Mouse (Mus musculus) CH12.LX (cell line): ENCODE measurements around the gene Sema6d. TPM values are rescaled to one million over a fixed set of nuclear protein-coding genes. Genes with fewer than 3 reads are reported as not detected.

Experiments used
- DNase-seq: peaks from one replicate; pipeline ENCODE4 v3.0.0-alpha.2; 2013; ENCODE audit errors: extremely low read depth
- H3K27ac ChIP-seq: 2 replicates; pipeline ENCODE4 v1.5.1; 2012; ENCODE audit warnings: low read depth, mild to moderate bottlenecking, control low read depth, moderate library complexity; ENCODE audit not compliant: insufficient read depth
- H3K27me3 ChIP-seq: replicated peaks from 2 replicates; pipeline ENCODE3; 2012; ENCODE audit warnings: inconsistent platforms
- H3K36me3 ChIP-seq, 2 experiments: replicated peaks in 1 of 2; 2 replicates each; pipeline versions ENCODE3 to v1.6.1; 2012; ENCODE audit warnings: inconsistent platforms in 1 of 2, low read length in 1 of 2, mild to moderate bottlenecking in 1 of 2, mixed read lengths in 1 of 2, moderate library complexity in 1 of 2; ENCODE audit not compliant: control insufficient read depth in 1 of 2, insufficient read depth in 1 of 2
- H3K4me1 ChIP-seq, 2 experiments: 2 replicates each; pipeline ENCODE4 v1.6.1; 2012; ENCODE audit warnings: inconsistent platforms in 1 of 2, moderate library complexity in 1 of 2; ENCODE audit not compliant: insufficient read depth in 2 of 2, control insufficient read depth in 1 of 2
- H3K4me2 ChIP-seq: 2 replicates; pipeline ENCODE4 v1.6.1; 2012; ENCODE audit warnings: low read depth, mild to moderate bottlenecking, control low read depth; ENCODE audit not compliant: poor library complexity, insufficient read depth, severe bottlenecking
- H3K4me3 ChIP-seq, 3 experiments: fragments of 150-350 bp in 1 of 3; sonication (generic) in 1 of 3; replicated peaks in 1 of 3; 2 replicates each; pipeline versions ENCODE3 to v1.5.1; 2011 to 2012; ENCODE audit warnings: low read depth in 2 of 3, low read length in 2 of 3, mild to moderate bottlenecking in 2 of 3, moderate library complexity in 2 of 3, control low read depth in 1 of 3, improper control_type of control experiment in 1 of 3, inconsistent platforms in 1 of 3, mixed read lengths in 1 of 3; ENCODE audit not compliant: poor library complexity in 1 of 3
- H3K79me2 ChIP-seq: replicated peaks from 2 replicates; pipeline ENCODE4 v1.6.1; 2012; ENCODE audit warnings: mild to moderate bottlenecking, moderate library complexity; ENCODE audit not compliant: control insufficient read depth, poor library complexity, insufficient read depth, severe bottlenecking; ENCODE audit errors: extremely low read depth
- H3K9ac ChIP-seq: 2 replicates; pipeline ENCODE4 v1.6.1; 2012; ENCODE audit warnings: low read depth, mild to moderate bottlenecking, control low read depth, moderate library complexity; ENCODE audit not compliant: insufficient read depth
- H3K9me3 ChIP-seq: replicated peaks from 2 replicates; pipeline ENCODE3; 2012; ENCODE audit warnings: low read length, inconsistent platforms, mixed read lengths
- BHLHE40 ChIP-seq: IDR thresholded peaks from 2 replicates; pipeline ENCODE4 v1.6.1; 2011; ENCODE audit warnings: mild to moderate bottlenecking, low read depth, low read length, improper control_type of control experiment
- CHD1 ChIP-seq: IDR thresholded peaks from 2 replicates; pipeline ENCODE4 v1.6.1; 2012; ENCODE audit warnings: low read depth, low read length, improper control_type of control experiment, inconsistent platforms
- CHD2 ChIP-seq: IDR thresholded peaks from 2 replicates; pipeline ENCODE4 v1.6.1; 2011; ENCODE audit warnings: low read length, improper control_type of control experiment
- CTCF ChIP-seq, 2 experiments: IDR thresholded peaks in 1 of 2; conservative IDR thresholded peaks in 1 of 2; 2 replicates each; pipeline ENCODE4 v1.5.1; 2011 to 2012; ENCODE audit warnings: low read depth in 2 of 2, low read length in 2 of 2, improper control_type of control experiment in 1 of 2, inconsistent platforms in 1 of 2, mild to moderate bottlenecking in 1 of 2, moderate library complexity in 1 of 2
- E2F4 ChIP-seq: IDR thresholded peaks from 2 replicates; pipeline ENCODE4 v1.6.1; 2011; ENCODE audit warnings: low read depth, low read length, improper control_type of control experiment; ENCODE audit not compliant: insufficient replicate concordance
- EP300 ChIP-seq: IDR thresholded peaks from 2 replicates; pipeline ENCODE4 v1.6.1; 2011; ENCODE audit warnings: low read length, improper control_type of control experiment
- ETS1 ChIP-seq: conservative IDR thresholded peaks from 2 replicates; pipeline ENCODE4 v1.6.1; 2012; ENCODE audit warnings: low read depth, mild to moderate bottlenecking, inconsistent platforms, low read length, improper control_type of control experiment, moderate library complexity
- GABPA ChIP-seq: IDR thresholded peaks from 2 replicates; pipeline ENCODE4 v1.6.1; 2012; ENCODE audit warnings: low read depth, low read length, improper control_type of control experiment, inconsistent platforms; ENCODE audit not compliant: insufficient replicate concordance
- HCFC1 ChIP-seq: IDR thresholded peaks from 2 replicates; pipeline ENCODE4 v1.6.1; 2012; ENCODE audit warnings: low read depth, mild to moderate bottlenecking, inconsistent platforms, low read length, improper control_type of control experiment
- IRF4 ChIP-seq: IDR thresholded peaks from 2 replicates; pipeline ENCODE4 v1.6.1; 2014; ENCODE audit warnings: low read depth, mild to moderate bottlenecking, inconsistent platforms, low read length, improper control_type of control experiment
- JUN ChIP-seq: IDR thresholded peaks from 2 replicates; pipeline ENCODE4 v1.6.1; 2011; ENCODE audit warnings: low read depth, mild to moderate bottlenecking, low read length, improper control_type of control experiment, moderate library complexity; ENCODE audit not compliant: insufficient read depth
- JUND ChIP-seq: conservative IDR thresholded peaks from 2 replicates; pipeline ENCODE4 v1.6.1; 2011; ENCODE audit warnings: low read depth, low read length, improper control_type of control experiment
- MAZ ChIP-seq: IDR thresholded peaks from 2 replicates; pipeline ENCODE4 v1.6.1; 2012; ENCODE audit warnings: low read depth, mild to moderate bottlenecking, inconsistent platforms, low read length, improper control_type of control experiment, moderate library complexity
- MXI1 ChIP-seq: IDR thresholded peaks from 2 replicates; pipeline ENCODE4 v1.6.1; 2011; ENCODE audit warnings: mild to moderate bottlenecking, low read depth, low read length, improper control_type of control experiment
- NELFE ChIP-seq: IDR thresholded peaks from 2 replicates; pipeline ENCODE4 v1.6.1; 2011; ENCODE audit warnings: low read depth, low read length, improper control_type of control experiment
- NRF1 ChIP-seq: IDR thresholded peaks from 2 replicates; pipeline ENCODE4 v1.6.1; 2014; ENCODE audit warnings: low read depth, mild to moderate bottlenecking, inconsistent platforms, low read length, improper control_type of control experiment, moderate library complexity
- PAX5 ChIP-seq: IDR thresholded peaks from 2 replicates; pipeline ENCODE4 v1.6.1; 2012; ENCODE audit warnings: low read length, inconsistent platforms, mixed read lengths
- POLR2A ChIP-seq: IDR thresholded peaks from 2 replicates; pipeline ENCODE4 v1.6.1; 2011; ENCODE audit warnings: low read depth, mild to moderate bottlenecking, improper control_type of control experiment, low read length
- POLR2AphosphoS2 ChIP-seq: IDR thresholded peaks from 2 replicates; pipeline ENCODE4 v1.6.1; 2011; ENCODE audit warnings: low read depth, low read length, improper control_type of control experiment
- SMC3 ChIP-seq: IDR thresholded peaks from 2 replicates; pipeline ENCODE4 v1.6.1; 2011; ENCODE audit warnings: low read depth, low read length, improper control_type of control experiment
- TCF12 ChIP-seq: IDR thresholded peaks from 2 replicates; pipeline ENCODE4 v1.6.1; 2014; ENCODE audit warnings: low read depth, mild to moderate bottlenecking, inconsistent platforms, low read length, improper control_type of control experiment
- UBTF ChIP-seq: IDR thresholded peaks from 2 replicates; pipeline ENCODE4 v1.6.1; 2012; ENCODE audit warnings: low read depth, mild to moderate bottlenecking, inconsistent platforms, low read length, improper control_type of control experiment, moderate library complexity
- ZKSCAN1 ChIP-seq: IDR thresholded peaks from 2 replicates; pipeline ENCODE4 v1.6.1; 2012; ENCODE audit warnings: low read depth, inconsistent platforms, low read length, improper control_type of control experiment, borderline replicate concordance
- ZMIZ1 ChIP-seq: IDR thresholded peaks from 2 replicates; pipeline ENCODE4 v1.6.1; 2012; ENCODE audit warnings: low read depth, mild to moderate bottlenecking, inconsistent platforms, low read length, improper control_type of control experiment
- dilution Hi-C: fragments of 300-500 bp; cut with MboI; formaldehyde crosslinking; loops from 2 replicates; pipeline ENCODE4 v1.14.3; 2020; ENCODE audit warnings: low sequenced_read_pairs; ENCODE audit not compliant: extremely low pct_unique_long_range_greater_than_20kb, extremely low pct_ligation_motif_present
- in situ Hi-C: fragments of 300-500 bp; cut with MboI; formaldehyde crosslinking; loops from 3 replicates; pipeline ENCODE4 v1.14.3; 2019; ENCODE audit warnings: low sequenced_read_pairs, low pct_ligation_motif_present, low pct_unique_long_range_greater_than_20kb, mixed read lengths
- polyA plus RNA-seq: library from polyadenylated mRNA; unstranded; fragments of >175 nt; gene quantifications from 2 replicates; pipeline ENCODE4 v1.2.1, GENCODE M21; 2012; ENCODE audit warnings: low read depth; ENCODE audit not compliant: insufficient read length
- total RNA-seq, 2 experiments: library from RNA; depleted of rRNA; stranded (reverse); fragments of 300-350 nt in 1 of 2; fragments of >200 nt in 1 of 2; gene quantifications; 2 replicates each; pipeline ENCODE4 v1.2.3; 2012 to 2014

Sema6d gene
- total and polyA plus RNA-seq, 3 experiments, result not detected

DNA sequence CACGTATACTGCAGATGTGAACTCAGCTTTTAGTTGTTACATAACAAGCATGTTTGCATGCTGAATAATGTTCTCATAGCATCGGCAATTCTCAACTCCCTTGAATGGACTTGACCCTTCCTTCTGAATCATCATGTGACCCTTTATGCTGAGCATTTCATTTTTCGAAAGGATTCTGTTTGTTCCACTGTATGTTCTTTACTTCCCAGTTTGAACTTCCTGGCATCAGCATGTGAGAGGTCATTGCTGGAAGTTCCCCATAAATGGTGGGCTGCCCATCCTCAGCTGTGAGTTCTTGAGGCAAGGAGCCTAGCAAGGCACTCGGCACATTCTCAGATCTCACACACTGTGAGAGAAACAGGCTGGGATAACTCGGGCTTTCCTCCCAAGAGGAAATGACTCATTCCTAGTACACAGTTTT, 594.7 kb downstream of the Sema6d start:
- Histone ChIP-seq H3K4me2 (no peak overlapping the region), H3K4me1 (no peaks in the 10 kb centered on the region), H3K4me3 (no peak overlapping the region), H3K27me3 (no peaks in the 10 kb centered on the region), H3K9me3 (peaks cover 49% of the 10 kb centered on the region), H3K9ac (no peak overlapping the region), H3K27ac (no peak overlapping the region), H3K36me3 (no peaks in the 10 kb centered on the region), H3K79me2 (no peaks in the 10 kb centered on the region)
- no peak for DNase-seq
- dilution Hi-C loops (no loop called here), in situ Hi-C loops (no loop called here)
- TF ChIP-seq MXI1 (no peak), ZKSCAN1 (no peak), CHD1 (no peak), SMC3 (no peak), TCF12 (no peak), GABPA (no peak), POLR2A (no peak), UBTF (no peak), NELFE (no peak), NRF1 (no peak), ETS1 (no peak), IRF4 (no peak), EP300 (no peak)

DNA sequence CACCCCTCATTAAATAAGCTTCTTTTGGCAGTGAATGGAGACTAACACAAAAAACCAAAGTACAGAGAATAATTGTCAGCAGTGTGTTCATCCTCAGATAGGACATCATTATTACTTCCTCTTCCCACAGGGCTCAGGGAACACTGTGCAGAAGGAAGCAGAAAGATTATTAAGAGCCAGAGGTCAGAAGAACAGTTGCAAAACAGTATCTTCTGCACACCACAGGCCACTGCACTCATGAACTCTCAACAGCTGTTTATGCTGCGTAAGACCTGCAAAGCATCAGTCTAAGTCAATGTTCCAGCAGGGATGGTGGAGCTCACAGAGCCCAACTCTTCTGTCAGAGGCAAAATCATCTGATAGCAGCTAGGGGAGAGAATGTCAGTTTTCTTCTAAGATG, 600.6 kb downstream of the Sema6d start:
- dilution Hi-C loops, result no loop called here
- Histone ChIP-seq H3K9me3 (peaks cover 29% of the 10 kb centered on the region), H3K9ac (no peak overlapping the region), H3K4me3 (no peak overlapping the region), H3K79me2 (no peaks in the 10 kb centered on the region), H3K4me2 (no peak overlapping the region), H3K36me3 (no peaks in the 10 kb centered on the region), H3K4me1 (no peaks in the 10 kb centered on the region), H3K27me3 (no peaks in the 10 kb centered on the region)
- DNase-seq, result no peak
- TF ChIP-seq JUND (no peak), CHD2 (no peak), HCFC1 (no peak), UBTF (no peak), PAX5 (no peak), MXI1 (no peak), CTCF (conservative IDR thresholded peaks at IDR 0.05 in 1 of 2, IDR thresholded peaks at IDR 0.05 in 1 of 2; ENCODE audit: low read depth in 2 of 2, low read length in 2 of 2) (no peak), MAZ (no peak), CHD1 (no peak), POLR2A (no peak), TCF12 (no peak), JUN (no peak), POLR2AphosphoS2 (no peak), ZMIZ1 (no peak), E2F4 (no peak), EP300 (no peak), BHLHE40 (no peak)
- TF ChIP-seq, all 38 proteins: peak for 0
- H3K27ac ChIP-seq, result no peak overlapping the region
- in situ Hi-C loops, result no loop called here
